Mouse (Mus musculus): ENCODE results near the gene Syt11.
A peak's percentile ranks its signal among the peaks of the same experiment; 100 is the strongest.
"Not testable (repeated sequence)": the region's sequence is repeated elsewhere in the genome, so short reads cannot be mapped to it uniquely, and the experiment has no call there.

Gene Syt11

DNA sequence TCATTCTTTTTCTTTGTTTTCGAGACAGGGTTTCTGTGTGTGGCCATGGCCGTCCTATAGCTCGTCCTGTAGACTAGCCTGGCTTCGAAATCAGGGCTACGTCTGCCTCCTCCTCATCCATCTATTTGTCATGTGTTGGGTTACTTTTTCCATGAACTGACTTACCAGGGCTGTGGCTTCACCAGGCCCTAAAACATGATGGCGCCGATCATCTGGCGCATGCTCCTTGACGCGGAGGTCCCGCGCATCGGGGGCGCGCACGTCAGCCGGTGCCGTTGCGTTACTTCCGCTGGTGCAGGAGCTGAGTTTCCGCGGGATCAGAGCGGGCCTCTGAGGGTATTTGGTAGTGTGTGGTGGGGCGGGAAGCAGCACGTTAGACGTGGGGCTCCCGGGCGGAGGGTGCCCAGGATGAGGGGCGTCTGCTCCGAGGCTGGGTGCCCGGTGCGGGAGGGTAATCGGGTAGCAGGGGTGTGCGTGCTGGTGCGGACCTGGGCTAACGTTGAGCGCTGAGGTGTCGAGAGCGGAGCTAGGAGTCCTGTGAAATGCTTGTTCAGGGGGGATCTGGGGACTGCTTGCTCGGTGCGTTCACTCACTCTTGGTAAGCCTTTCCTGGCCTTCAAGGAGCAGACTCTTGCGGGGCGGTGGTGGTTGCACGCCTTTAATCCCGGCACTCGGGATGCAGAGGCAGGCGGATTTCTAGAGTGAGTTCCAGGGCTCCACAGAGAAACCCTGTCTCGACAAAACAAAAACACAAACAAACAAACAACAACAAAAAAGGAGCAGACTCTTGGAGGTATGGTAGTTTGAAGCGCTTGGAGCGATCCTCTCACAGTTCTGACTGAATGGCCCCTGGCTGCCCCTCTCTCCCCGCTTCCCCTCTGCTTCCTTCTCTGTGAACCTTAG, at the start of gene Syt11:
Gene Syt11, minus strand, starts transcription at position 226 of the 903 bp plus-strand sequence.
- peak; percentile 63 for DNase-seq (ENCODE audit: low read depth)

DNA sequence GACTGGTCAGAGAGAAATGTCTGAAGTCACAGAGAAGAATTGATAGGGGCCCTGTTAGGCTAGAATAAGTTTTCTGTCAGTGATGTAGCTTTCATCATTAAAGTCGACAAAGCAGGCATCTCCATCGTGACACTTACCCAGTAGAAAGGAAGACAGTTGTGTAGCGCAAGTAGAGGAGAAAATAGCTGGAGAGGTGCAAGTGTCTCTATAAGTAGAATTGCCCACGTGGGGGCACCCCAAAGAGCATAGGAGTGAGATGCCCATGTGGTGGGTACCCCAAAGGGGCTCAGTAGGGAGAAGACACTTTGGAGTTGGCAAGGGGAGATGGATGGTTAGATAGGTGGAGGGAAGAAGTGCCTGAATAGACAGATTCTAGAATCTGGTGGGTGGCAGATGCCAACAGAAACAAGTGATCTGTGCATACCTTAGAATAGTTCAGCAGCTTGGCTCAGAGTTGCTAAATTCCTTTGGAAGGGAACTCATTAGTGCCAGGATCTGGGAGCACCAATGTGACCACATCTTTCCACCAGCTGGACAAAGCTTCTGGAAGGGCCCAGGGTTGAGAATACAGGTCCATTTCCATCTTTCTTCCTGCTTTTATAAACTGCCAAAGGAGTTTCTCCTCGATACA, 29.1 kb upstream of the Syt11 start:
- no peak for DNase-seq (ENCODE audit: low read depth)

DNA sequence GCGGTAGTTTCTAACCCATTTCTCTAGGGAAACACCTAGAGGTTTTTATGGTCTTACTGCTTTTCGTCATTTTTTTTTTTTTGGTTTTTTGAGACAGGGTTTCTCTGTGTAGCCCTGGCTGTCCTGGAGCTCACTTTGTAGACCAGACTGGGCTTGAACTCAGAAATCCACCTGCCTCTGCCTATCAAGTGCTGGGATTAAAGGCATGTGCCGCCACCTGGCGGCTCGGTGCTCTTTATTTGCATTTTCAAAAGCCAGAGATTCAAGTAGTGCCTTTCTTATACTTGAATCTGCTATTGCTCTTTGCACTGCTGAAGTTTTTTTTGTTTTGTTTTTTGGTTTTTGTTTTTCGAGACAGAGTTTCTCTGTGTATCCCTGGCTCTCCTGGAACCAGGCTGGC, 22.5 kb upstream of the Syt11 start:
- DNase-seq (ENCODE audit: low read depth) = not testable (repeated sequence)

DNA sequence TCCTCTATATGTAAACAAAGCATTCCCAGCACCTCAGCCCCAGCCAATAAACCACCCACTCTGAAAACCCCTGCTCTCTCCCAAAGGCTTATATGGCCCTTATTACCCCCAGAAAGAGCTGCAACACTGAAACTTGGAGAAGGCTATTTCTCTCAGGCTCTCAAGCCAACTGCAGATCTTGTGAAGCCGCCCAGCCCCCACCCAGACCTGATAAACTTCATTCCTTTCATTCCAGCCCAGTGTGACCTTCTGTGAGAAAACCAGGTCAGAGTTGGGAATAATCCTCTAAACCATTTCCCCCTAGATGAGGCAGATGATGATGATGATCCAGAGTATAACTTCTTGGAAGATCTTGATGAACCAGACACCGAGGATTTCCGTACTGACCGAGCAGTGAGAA, 13.1 kb upstream of the Syt11 start:
- DNase-seq (ENCODE audit: low read depth) = not testable (repeated sequence)

DNA sequence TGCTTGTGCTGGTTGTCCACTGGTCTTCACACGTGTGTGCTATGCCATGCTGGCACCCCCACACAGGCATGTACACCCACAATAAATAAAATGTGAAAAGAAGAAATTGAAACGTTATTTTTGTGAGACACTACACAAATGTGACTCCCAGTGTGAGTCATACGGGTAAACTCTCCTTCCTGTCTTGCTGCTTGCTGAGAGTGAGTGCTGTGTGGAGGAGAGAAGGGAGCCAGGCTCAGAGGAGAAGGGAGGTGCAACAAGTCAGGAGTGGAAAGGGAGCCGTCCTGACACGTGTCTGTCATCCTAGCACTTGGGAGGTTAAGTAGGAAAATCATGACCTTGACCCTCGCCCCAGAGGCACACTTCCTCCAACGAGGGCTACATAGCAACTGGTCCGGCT, 11.8 kb upstream of the Syt11 start:
- DNase-seq (ENCODE audit: low read depth) = not testable (repeated sequence)

DNA sequence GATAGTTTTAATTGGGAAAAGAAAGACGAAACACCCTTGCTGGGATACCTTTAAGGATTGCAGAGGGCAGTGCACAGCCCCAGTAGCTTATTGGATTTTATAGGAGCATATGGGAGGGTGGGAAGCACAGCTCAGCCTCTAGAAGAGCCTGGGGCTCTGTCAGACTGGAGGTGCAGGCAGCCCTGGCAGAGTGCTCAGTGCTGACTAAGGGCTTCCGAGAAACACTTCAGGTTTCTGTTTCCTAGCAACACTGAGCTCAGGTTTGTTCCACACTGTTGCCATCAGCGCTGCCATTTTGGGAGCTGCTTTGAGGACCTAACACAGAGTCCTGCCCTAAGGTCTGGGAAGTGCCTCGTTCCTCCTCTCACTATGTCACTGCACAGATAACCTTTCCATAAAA, 11.4 kb upstream of the Syt11 start:
- DNase-seq (ENCODE audit: low read depth) = not testable (repeated sequence)

DNA sequence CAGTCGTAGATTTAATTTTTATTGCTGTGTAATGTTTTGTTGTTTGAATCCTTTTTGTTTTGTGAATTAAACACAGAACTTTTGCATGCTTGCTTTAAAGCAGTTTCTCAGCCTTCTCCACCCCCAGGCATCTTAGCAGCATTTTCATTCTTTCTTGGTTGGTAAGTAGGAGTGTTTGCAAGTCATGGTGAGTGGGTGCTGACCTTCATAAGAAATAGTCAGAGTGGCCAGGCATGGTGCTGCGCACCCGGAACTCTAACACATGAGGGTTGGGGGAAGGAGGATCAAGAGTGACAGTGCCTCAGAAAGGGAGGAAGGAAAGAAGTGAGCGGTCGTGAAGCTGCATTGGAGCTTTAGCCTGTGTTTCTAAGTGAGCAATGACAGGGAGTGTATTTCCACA, 9.9 kb upstream of the Syt11 start:
- DNase-seq (ENCODE audit: low read depth) = no peak

DNA sequence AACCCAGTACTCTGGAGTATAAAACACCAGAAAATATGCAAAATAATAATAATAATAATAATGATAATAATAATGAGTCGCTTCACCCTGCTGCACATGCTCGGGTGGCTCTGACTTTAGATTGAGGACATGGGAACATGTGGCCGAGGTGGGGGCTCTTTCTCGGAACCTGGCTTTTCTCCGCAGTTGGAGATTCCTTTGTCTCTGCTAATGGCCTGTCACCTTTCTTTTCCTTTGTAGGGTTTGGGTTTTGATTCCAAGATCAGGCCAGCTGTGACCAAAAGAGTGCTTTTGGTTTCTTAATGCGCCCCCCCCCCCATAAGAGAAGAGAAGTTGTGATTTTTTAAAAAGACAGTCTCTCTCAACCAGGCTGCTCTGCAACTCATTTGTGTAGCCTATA, 1.8 kb downstream of the Syt11 start:
- DNase-seq (ENCODE audit: low read depth) = not testable (repeated sequence)

DNA sequence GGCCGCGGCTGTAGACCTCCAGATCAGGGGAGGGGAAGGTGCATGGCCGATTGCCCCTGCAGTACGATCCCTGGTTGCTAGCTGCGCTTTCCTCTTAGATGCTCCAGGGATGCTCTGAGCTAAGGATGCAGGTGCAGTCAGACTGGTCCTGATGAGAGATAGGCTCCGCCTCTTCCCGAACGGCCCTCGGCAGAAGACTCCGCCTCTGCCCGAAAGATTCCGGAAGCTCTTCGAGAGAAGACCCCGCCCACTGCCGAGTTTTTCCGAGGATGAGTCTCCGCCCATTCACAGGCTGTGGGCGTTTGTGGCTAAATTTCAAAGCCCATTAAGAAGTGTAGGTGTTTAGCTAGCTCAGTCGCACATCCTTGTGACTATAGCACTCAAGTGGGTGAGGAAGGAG, 2.6 kb downstream of the Syt11 start:
- DNase-seq (ENCODE audit: low read depth) = peak; percentile 49

DNA sequence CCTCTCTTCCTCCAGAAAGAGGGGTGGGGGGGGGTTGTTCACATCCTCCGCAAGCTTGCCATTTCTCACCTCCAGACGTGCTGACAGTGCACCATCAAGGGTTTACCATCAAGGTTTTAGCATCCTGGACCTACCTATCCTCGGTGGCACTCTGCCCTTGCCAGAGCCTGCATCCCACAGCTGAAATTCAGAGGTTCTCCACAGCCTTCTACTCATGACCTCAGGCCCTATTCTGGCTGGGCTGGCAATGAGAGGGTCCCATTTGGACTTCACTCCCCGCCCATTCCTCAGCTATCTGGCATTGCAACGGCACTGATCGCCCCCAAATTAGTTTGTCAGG, 3.1 kb downstream of the Syt11 start:
- not testable (repeated sequence) for DNase-seq (ENCODE audit: low read depth)

DNA sequence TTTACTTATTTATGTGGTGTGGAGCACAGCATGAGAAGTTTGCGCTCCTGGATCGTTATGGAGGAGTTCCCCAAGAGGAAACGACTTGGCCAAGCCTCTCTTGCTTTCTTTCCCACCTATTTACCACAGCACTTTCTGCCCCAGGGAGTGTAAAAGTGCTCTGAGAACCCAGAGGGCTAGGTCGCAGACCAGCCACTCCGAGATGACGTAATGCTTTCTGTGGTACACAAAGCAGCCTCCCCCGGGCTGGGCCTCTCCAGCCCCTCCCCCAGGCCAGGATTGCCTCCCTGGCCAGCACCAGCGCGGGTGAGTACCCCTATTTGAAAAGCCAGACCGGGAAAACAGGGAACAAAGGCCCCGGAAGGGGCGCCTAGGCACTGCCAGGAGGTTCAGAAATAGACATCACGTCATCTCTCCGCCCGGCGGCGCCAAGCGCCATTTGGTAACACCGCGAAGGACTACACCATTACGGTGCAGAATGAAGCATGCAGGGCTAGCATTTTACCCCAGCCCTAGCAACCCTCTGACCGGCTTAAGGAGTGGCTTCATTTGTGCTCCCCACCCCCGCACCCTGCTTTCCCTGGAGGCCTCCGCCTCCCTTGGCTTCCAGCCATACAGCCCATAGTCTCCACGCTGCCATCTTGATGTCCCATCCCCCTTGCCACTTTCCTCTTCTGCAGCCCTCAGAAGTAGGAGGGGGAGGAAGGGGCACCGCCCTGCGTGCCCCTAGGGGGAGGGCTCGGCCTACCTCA, 3.6 kb downstream of the Syt11 start:
- not testable (repeated sequence) for DNase-seq (ENCODE audit: low read depth)

DNA sequence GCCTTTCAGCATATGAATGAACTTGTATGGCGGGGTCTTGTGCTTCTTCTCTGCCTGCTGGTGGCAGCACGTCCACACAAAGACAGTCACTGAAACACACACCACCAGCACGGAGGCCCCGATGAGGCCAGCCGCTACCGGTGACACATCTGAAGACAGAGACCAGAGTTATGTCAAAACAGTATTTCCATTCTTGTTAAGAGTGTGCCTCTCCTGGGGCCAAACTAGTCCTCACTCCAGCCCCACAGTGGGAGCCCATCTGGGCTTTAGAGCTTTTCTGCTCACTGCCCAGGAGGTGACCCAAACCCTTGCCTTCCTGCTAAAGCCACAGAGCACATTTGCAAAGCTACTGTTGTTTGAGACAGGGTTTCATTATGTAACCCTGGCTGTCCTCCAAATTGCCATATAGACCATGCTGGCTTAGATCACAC, 12.5 kb downstream of the Syt11 start:
- peak; percentile 64 for DNase-seq (ENCODE audit: low read depth)

DNA sequence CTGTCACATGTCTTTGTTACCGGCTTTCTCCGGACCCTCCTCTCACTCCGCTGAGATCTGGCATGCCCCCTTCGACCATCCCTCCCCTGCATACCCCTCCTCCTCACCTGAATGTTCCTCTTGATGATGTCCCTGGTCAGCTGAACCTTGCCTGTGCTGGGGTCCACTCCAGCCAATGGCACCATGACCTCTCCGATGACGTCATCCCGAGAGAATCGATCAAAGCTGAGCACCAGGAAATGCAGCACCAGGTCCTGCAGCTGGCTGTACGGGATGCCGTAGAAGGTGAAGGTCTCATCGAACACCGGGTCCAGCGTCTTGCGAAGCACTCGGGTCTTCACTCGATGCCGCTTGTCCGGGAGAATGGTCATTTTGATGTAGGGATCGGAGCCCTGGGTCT, 13.3 kb downstream of the Syt11 start:
- DNase-seq (ENCODE audit: low read depth) = no peak

DNA sequence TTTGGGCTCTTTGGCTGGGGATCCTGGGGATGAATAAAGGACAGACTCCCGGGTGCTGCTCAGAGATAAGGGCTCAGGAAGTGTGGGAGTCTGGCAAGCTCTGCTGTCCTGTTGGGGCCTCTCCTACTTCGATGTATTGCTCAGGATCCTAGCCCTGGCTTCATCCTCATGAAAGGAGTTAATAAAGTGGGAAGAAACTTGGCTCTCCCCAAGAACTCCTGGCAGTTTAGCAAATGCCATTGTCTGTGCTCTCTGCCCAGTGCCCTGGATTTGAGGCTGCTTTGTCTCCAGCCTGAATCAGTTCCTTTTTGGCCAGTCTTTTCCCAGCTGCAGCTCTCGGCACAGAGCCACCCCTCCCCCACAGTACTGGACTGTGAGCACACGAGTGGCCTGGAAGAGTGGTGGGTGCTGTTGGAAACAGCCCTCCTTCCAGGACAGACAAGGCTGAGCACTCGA, 16.9 kb downstream of the Syt11 start:
- peak; percentile 18 for DNase-seq (ENCODE audit: low read depth)

DNA sequence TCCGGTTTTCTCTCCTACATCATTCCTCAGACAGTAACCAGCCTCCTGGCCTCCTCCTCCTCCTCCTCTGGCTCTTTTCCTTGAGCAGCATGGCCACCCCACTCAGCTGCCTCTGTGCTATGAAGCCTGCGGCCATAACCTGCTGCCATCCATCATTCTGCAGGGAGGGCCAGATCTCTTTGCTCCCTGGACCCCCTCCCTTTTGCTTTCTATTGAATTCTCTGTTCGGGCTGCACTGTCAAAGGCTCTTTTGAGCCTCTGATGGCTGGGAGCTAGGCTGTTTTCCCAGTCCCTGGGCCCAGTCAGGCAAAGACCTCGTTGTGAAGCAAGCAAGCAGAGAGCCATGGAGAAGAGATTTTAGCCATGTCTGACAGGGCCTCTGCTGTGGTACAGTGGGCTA, 18.7 kb downstream of the Syt11 start:
- DNase-seq (ENCODE audit: low read depth) = no peak

DNA sequence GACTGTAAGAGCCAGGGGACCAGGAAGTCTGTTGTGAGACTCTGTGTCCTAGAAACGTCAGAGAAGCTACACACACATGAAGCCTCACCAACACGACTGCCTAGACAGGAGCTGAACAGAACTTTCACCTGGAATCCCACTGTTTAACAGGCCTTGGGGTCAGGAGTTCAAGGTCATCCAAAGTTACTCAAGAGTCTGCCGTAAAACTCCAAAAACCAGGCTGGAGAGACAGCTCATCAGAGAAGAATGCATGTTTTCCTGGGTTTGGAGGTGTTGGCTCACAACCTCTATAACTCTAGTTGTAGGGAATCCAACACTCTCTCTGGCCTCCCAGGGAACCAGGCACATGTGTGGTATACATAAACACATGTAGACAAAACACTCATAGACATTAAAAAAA, 19.4 kb downstream of the Syt11 start:
- no peak for DNase-seq (ENCODE audit: low read depth)

DNA sequence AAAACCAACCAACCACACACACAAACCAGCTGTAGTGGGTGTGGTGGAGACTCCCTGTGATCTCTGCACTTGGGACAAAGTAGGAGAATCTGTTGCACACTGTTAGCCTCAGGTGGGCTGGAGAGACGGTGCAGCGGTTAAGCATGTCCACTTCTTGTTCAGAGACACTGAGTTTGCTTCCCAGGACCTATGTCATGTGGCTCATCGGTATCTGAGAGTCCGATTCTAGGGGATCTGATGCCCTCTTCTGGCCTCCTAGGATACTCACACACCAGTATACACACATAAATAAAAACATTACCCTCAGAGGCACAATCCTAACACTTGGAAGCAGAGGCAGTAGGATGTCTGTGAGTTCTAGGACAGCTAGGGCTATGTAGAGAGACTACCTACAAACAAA, 20.7 kb downstream of the Syt11 start:
- peak; percentile 89 for DNase-seq (ENCODE audit: low read depth)

DNA sequence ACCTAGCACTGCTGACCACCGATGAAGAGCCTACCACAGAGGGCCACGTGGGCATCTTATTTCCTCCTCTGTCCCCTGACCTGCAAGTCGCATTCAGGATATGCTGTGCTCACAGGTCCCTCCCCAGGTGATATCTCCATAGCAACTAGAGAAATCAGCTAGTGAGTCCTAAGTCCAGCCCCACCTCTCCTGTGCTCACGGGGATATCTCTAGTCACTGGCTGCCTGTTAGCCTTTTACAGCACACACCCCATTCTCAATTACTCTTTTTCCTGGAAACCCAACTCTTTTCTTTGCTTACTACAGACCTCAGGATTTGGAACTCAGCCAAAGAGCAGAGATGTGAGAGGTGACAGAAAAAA, 28.1 kb downstream of the Syt11 start:
- DNase-seq (ENCODE audit: low read depth) = peak; percentile 8

DNA sequence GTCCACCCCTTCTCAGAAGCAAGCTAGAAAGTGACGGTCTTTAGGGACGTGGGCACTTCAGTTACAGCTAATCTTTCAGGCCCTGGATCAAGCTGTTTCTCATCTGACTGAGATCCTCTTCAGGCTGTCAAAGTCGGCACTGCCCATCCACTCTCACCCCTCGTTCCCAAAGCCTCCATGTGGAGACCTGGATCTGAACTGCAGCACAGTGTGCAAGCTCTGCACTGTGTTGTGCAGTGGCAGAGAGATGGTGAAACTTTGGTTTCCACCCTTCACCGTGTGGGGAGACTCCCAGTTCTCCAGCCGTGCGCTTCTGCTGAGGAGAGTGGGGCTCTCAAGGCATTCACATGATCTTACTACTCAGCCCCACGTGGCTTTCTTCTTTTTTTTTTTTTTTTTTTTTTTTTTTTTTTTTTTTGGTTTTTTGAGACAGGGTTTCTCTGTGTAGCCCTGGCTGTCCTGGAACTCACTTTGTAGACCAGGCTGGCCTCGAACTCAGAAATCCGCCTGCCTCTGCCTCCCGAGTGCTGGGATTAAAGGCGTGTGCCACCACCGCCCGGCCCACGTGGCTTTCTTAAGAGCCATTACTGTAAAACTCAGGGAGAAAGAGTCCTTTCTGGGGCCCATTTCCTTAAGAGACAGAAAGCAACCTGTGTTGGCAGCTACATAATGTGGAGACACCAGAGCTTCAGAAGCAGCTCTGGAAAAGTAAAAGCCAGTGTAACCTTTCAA, 28.7 kb downstream of the Syt11 start:
- DNase-seq (ENCODE audit: low read depth) = no peak

DNA sequence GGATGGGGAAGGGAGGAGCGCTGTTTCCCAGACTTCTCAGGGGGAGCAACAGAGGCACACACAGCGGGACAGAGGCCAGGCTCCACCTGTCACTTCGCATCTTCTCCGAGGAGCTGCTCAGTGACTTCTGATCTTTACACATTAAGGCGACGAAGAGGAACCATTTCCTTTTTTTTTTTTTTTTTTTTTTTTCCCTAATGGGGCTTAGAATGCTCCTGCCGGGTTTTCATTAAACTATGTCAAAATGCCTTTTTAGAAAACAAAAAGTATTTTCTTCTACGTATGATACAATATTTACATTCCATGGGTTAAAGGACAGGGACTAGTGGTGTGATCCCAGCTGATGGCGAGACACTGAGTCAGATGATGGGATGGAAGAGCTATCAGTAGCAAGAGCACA, 29.4 kb downstream of the Syt11 start:
- DNase-seq (ENCODE audit: low read depth) = no peak

DNA sequence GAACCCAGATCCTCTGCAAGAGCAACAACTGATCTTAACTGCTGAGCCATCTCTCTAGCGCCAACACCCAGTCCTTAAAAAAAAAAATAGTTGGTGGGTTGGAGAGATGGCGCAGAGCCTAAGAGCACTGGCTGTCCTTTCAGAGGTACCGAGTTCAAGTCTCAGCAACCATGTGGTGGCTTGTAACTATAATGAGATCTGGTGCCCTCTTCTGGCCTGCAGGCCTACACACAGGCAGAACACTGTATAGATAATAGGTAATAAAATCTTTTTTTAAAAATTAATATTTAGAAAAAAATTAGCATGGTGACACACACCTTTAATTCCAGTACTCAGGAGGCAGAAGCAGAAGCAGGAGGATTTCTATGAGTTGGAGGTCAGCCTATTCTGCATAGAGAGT, 34.8 kb downstream of the Syt11 start:
- peak; percentile 32 for DNase-seq (ENCODE audit: low read depth)

DNA sequence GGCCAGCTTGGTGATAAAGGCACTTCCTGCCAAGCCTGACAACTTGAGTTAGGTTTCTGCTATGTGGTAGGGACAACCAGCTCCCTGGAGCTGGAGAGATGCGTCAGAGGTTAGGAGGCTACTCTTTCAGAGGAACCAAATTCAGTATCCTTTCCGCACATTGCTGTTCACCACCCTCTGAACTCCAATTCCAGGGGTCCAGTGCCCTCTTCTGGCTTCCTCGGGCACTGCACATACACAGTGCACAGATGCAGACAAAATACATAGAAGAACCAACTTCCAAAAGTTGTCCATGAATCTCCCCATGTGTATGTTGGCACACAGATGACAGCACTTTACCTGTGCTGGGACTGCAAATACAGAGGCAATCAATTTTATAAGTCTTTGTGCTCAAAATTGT, 36.3 kb downstream of the Syt11 start:
- peak; percentile 85 for DNase-seq (ENCODE audit: low read depth)
